8 mouse cellular contexts compared by ENCODE assay signal in the genomic region with DNA sequence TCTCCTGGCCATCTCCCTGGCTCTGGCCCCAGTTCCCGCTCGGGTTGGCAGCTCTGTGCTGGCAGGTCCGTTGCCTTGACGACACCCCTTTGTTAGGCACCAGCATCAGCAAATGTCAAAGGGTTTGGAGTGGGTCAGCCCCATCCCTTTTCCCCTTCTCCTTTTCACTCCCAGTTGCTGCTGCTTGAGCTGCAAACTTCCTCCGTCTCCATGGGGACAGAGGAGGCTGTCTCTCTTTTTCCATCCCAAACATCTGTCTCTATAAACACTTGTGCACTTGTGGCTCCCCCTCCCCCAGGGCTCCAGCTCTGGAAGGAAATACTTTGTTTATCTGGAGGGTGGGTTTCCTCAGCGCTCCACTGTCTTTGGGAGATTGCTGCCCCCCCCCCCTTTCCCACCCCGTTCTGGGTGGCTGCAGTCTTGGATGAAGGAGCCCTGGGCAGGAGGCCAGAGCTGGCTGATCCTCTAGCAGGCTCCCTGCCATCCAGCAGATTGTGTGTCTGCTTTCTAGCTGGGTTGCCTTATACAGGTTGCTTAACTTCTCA. TPM values are rescaled to one million over a fixed set of nuclear protein-coding genes. Genes with fewer than 3 reads are reported as not detected.
A peak's percentile ranks its signal among the peaks of the same experiment; 100 is the strongest.
DNase-seq lines count a peak whose midpoint lies in the region; ATAC-seq and TF ChIP-seq lines count a peak whose summit lies in the region.

No protein-coding gene starts in this region.

- TF ChIP-seq EP300 in heart, postnatal 0 days (IDR thresholded peaks at IDR 0.05; ENCODE audit: low read depth), result peak; percentile 66
- TF ChIP-seq EP300 in liver, postnatal 0 days (IDR thresholded peaks at IDR 0.05; ENCODE audit: low read depth), result no peak

- H3K4me2 ChIP-seq in forebrain, embryonic 12.5 days, result peak overlapping the region; percentile 40
- no peak overlapping the region for H3K4me2 ChIP-seq in heart, postnatal 0 days (ENCODE audit: low read depth, low read length)
- no peak overlapping the region for H3K4me2 ChIP-seq in liver, postnatal 0 days (ENCODE audit: low read depth, low read length)
- no peak overlapping the region for H3K4me2 ChIP-seq in neural tube, embryonic 14.5 days (ENCODE audit: low read depth, low read length)

- peak; percentile 92 for ATAC-seq in forebrain, embryonic 12.5 days (ENCODE audit: low FRiP score)
- peak; percentile 59 for ATAC-seq in heart, postnatal 0 days (ENCODE audit: insufficient read depth, low read depth)
- peak; percentile 29; the same call in 1 of the 2 replicates for ATAC-seq in liver, postnatal 0 days
- peak; percentile 90 for ATAC-seq in neural tube, embryonic 14.5 days (ENCODE audit: low read depth)

- H3K4me1 ChIP-seq in brown adipose tissue, adult 24 weeks (ENCODE audit: control insufficient read depth, insufficient read depth, insufficient read length, low read length), result peaks cover 20% of the 10 kb centered on the region
- H3K4me1 ChIP-seq in forebrain, embryonic 12.5 days, result peaks cover 62% of the 10 kb centered on the region
- H3K4me1 ChIP-seq in heart, postnatal 0 days (ENCODE audit: control insufficient read depth, insufficient read depth), result peaks cover 25% of the 10 kb centered on the region
- peaks cover 10% of the 10 kb centered on the region for H3K4me1 ChIP-seq in liver, postnatal 0 days (ENCODE audit: insufficient read depth)
- H3K4me1 ChIP-seq in neural tube, embryonic 14.5 days (ENCODE audit: control insufficient read depth, insufficient read depth, low read length), result 0 out of 2 replicates have a peak, but pooled peaks cover 12% of the 10 kb centered on the region
- H3K4me1 ChIP-seq in thymus, adult 2 months (replicated peaks; ENCODE audit: control insufficient read depth, insufficient read depth, low read length), result peaks cover 39% of the 10 kb centered on the region

- peak; percentile 75 for DNase-seq in 3134 (ENCODE audit: extremely low read depth, insufficient read length, low spot score)
- DNase-seq in heart, postnatal 0 days (ENCODE audit: low spot score), result peak; percentile 76
- peak; percentile 82 to 86 for DNase-seq in kidney, postnatal 25 days
- peak; percentile 47 for DNase-seq in liver, postnatal 0 days
- DNase-seq in thymus, adult 2 months, result no peak

- H3K9me3 ChIP-seq in forebrain, embryonic 12.5 days, result no peaks in the 10 kb centered on the region
- no peaks in the 10 kb centered on the region for H3K9me3 ChIP-seq in heart, postnatal 0 days (replicated peaks; ENCODE audit: control insufficient read depth, low read length)
- no peaks in the 10 kb centered on the region for H3K9me3 ChIP-seq in liver, postnatal 0 days (ENCODE audit: low read length)
- no peaks in the 10 kb centered on the region for H3K9me3 ChIP-seq in neural tube, embryonic 14.5 days (ENCODE audit: control insufficient read depth, low read length)

- H3K27me3 ChIP-seq in forebrain, embryonic 12.5 days, result peaks cover 24% of the 10 kb centered on the region
- H3K27me3 ChIP-seq in heart, postnatal 0 days (ENCODE audit: control insufficient read depth, insufficient read depth, low read length), result no peaks in the 10 kb centered on the region
- no peaks in the 10 kb centered on the region for H3K27me3 ChIP-seq in liver, postnatal 0 days (ENCODE audit: insufficient read depth, low read length)
- H3K27me3 ChIP-seq in neural tube, embryonic 14.5 days (ENCODE audit: control insufficient read depth, insufficient read depth, low read length), result no peaks in the 10 kb centered on the region
- no peaks in the 10 kb centered on the region for H3K27me3 ChIP-seq in thymus, adult 2 months (ENCODE audit: control insufficient read depth, insufficient read depth, low read length)

- peak overlapping the region; percentile 3 for H3K9ac ChIP-seq in forebrain, embryonic 12.5 days
- no peak overlapping the region for H3K9ac ChIP-seq in heart, postnatal 0 days (replicated peaks; ENCODE audit: low read depth, low read length)
- H3K9ac ChIP-seq in liver, postnatal 0 days (replicated peaks), result no peak overlapping the region
- no peak overlapping the region for H3K9ac ChIP-seq in neural tube, embryonic 14.5 days (replicated peaks; ENCODE audit: low read depth, low read length)

- H3K36me3 ChIP-seq in forebrain, embryonic 12.5 days (replicated peaks), result no peaks in the 10 kb centered on the region
- no peaks in the 10 kb centered on the region for H3K36me3 ChIP-seq in heart, postnatal 0 days (replicated peaks; ENCODE audit: control insufficient read depth, insufficient read depth, low read length)
- H3K36me3 ChIP-seq in liver, postnatal 0 days (replicated peaks; ENCODE audit: insufficient read depth, low read length), result no peaks in the 10 kb centered on the region
- no peaks in the 10 kb centered on the region for H3K36me3 ChIP-seq in neural tube, embryonic 14.5 days (ENCODE audit: control insufficient read depth, insufficient read depth, low read length)
- no peaks in the 10 kb centered on the region for H3K36me3 ChIP-seq in thymus, adult 2 months (ENCODE audit: control insufficient read depth, insufficient read depth, low read length)

- H3K4me3 ChIP-seq in brown adipose tissue, adult 24 weeks (ENCODE audit: insufficient read depth, low read depth, low read length), result no peak overlapping the region
- no peak overlapping the region for H3K4me3 ChIP-seq in forebrain, embryonic 12.5 days (replicated peaks)
- no peak overlapping the region for H3K4me3 ChIP-seq in heart, postnatal 0 days (ENCODE audit: low read depth, low read length)
- H3K4me3 ChIP-seq in liver, postnatal 0 days (ENCODE audit: low read depth, low read length), result no peak overlapping the region
- no peak overlapping the region for H3K4me3 ChIP-seq in neural tube, embryonic 14.5 days (ENCODE audit: low read depth, low read length)
- H3K4me3 ChIP-seq in thymus, adult 2 months (ENCODE audit: control insufficient read depth, insufficient read depth, low read length), result no peak overlapping the region

- WGBS in forebrain, embryonic 12.5 days, result 1% methylated on average over 7 of the region's 7 CpGs
- 5% methylated on average over 7 of the region's 7 CpGs for WGBS in heart, postnatal 0 days
- WGBS in liver, postnatal 0 days (ENCODE audit: insufficient replicate concordance), result 21% methylated on average over 7 of the region's 7 CpGs
- WGBS in neural tube, embryonic 14.5 days, result under 1% methylated on average over 7 of the region's 7 CpGs
- 58% methylated on average over 7 of the region's 7 CpGs for WGBS in thymus, adult 2 months

- no peak for TF ChIP-seq CTCF in heart, postnatal 0 days (IDR thresholded peaks at IDR 0.05; ENCODE audit: low read depth)
- TF ChIP-seq CTCF in liver, postnatal 0 days (IDR thresholded peaks at IDR 0.05; ENCODE audit: low read depth), result no peak
- TF ChIP-seq CTCF in thymus, adult 2 months (IDR thresholded peaks at IDR 0.05; ENCODE audit: borderline replicate concordance, control insufficient read depth, extremely low read depth, insufficient read depth, low read length, poor library complexity), result no peak

- no peak for TF ChIP-seq POLR2A in thymus, adult 2 months (IDR thresholded peaks at IDR 0.05; ENCODE audit: control insufficient read depth, extremely low read depth, insufficient read depth, low read length, poor library complexity)

- 0 out of 2 replicates have a peak overlapping the region, but pooled peaks have one; percentile 18 for H3K27ac ChIP-seq in brown adipose tissue, adult 24 weeks (replicated peaks; ENCODE audit: low read depth, low read length)
- H3K27ac ChIP-seq in forebrain, embryonic 12.5 days, result peak overlapping the region; percentile 90
- H3K27ac ChIP-seq in heart, postnatal 0 days (ENCODE audit: low read depth), result peak overlapping the region; percentile 47
- H3K27ac ChIP-seq in liver, postnatal 0 days (ENCODE audit: low read depth), result 0 out of 2 replicates have a peak overlapping the region, but pooled peaks have one; percentile 18
- peak overlapping the region; percentile 18 for H3K27ac ChIP-seq in neural tube, embryonic 14.5 days (ENCODE audit: low read depth, low read length)
- H3K27ac ChIP-seq in thymus, adult 2 months (ENCODE audit: control insufficient read depth, insufficient read depth, low read length), result no peak overlapping the region

RNA-seq across cellular contexts. Expression of a gene that starts 30.0 kb away (rescaled TPM):
- polyA plus RNA-seq in brown adipose tissue, adult 24 weeks (2012; ENCODE audit: insufficient read depth, insufficient read length, missing spikeins), result 2.5 and 6.6 TPM in 2 replicates
- polyA plus RNA-seq in forebrain, embryonic 12.5 days (2016; fragmentation: Nextera tagmentation; extraction: Ambion mirVana), result 13.5 and 14.7 TPM in 2 replicates
- 5.7 and 13.1 TPM in 2 replicates for total RNA-seq in heart, postnatal 0 days (2014; rRNA removed; ENCODE audit: low replicate concordance)
- 4.0 and 5.1 TPM in 2 replicates for polyA plus RNA-seq in heart, postnatal 0 days (2015; fragmentation: Nextera tagmentation; extraction: Ambion mirVana)
- 3.5 and 5.8 TPM in 2 replicates for polyA plus RNA-seq in liver, postnatal 0 days (2015; fragmentation: Nextera tagmentation; extraction: Ambion mirVana)
- polyA plus RNA-seq in neural tube, embryonic 14.5 days (2014; fragmentation: Nextera tagmentation; extraction: Ambion mirVana), result 2.2 and 5.1 TPM in 2 replicates
- 44.3 and 45.7 TPM in 2 replicates for polyA plus RNA-seq in thymus, adult 2 months (2012; rRNA removed)

RNA-seq across cellular contexts. Expression of a gene that starts 46.3 kb away (rescaled TPM):
- 13.1 and 15.3 TPM in 2 replicates for polyA plus RNA-seq in brown adipose tissue, adult 24 weeks (2012; ENCODE audit: insufficient read depth, insufficient read length, missing spikeins)
- 45.3 and 45.9 TPM in 2 replicates for polyA plus RNA-seq in forebrain, embryonic 12.5 days (2016; fragmentation: Nextera tagmentation; extraction: Ambion mirVana)
- 27.2 and 33.0 TPM in 2 replicates for total RNA-seq in heart, postnatal 0 days (2014; rRNA removed; ENCODE audit: low replicate concordance)
- polyA plus RNA-seq in heart, postnatal 0 days (2015; fragmentation: Nextera tagmentation; extraction: Ambion mirVana), result 20.3 and 21.8 TPM in 2 replicates
- 9.1 and 10.1 TPM in 2 replicates for polyA plus RNA-seq in liver, postnatal 0 days (2015; fragmentation: Nextera tagmentation; extraction: Ambion mirVana)
- polyA plus RNA-seq in neural tube, embryonic 14.5 days (2014; fragmentation: Nextera tagmentation; extraction: Ambion mirVana), result 49.9 and 52.6 TPM in 2 replicates
- 89.1 and 89.5 TPM in 2 replicates for polyA plus RNA-seq in thymus, adult 2 months (2012; rRNA removed)

Comparison
In these comparisons a context has a peak if more than half of its experiments do, and no peak if none do; other contexts are left out.
1. ATAC-seq: peak in every context shown above with its lines; median percentile 92 in forebrain, embryonic 12.5 days; 90 in neural tube, embryonic 14.5 days; 59 in heart, postnatal 0 days; 29 in liver, postnatal 0 days.